Mouse (Mus musculus): Measurements from ENCODE around the gene Casc1.

DNA sequence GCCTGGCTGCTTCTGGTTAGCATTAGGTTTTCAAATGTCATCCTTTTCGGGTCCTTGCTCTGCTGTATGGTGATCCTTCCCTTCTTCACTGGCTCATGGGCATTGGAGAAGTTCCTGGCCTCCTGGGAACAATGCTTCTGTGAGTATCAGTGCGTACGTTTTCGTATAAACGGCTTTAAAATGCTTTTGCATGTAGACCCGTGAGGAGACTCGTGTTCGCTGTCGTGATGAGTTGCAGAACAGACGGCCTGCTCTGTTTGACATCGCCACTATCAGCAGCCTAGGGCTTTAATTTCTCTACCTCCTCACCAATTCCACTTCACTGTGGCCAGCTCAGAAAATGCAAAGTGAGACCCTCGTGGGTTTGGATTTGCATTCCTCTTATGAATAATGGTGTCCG is 71.6 kb downstream of the Casc1 start:
- TF ChIP-seq CTCF (IDR thresholded peaks at IDR 0.05 in 2 of 3, conservative IDR thresholded peaks at IDR 0.05 in 1 of 3; ENCODE audit: control insufficient read depth in 1 of 3, insufficient read depth in 1 of 3, low read depth in 2 of 3, low read length in 3 of 3, poor library complexity in 1 of 3, severe bottlenecking in 1 of 3) = no peak
- no peak for TF ChIP-seq POLR2A (IDR thresholded peaks at IDR 0.05; ENCODE audit: control insufficient read depth in 1 of 2, insufficient read depth in 1 of 2, low read depth in 1 of 2, low read length in 2 of 2, poor library complexity in 1 of 2)
- no peak for TF ChIP-seq POLR2AphosphoS2 (IDR thresholded peaks at IDR 0.05; ENCODE audit: low read length)
- no peak for TF ChIP-seq ZKSCAN1 (IDR thresholded peaks at IDR 0.05; ENCODE audit: low read depth, low read length)
